Mouse (Mus musculus) large intestine, adult 2 months (tissue): ENCODE data around the gene Dst. TPM values are rescaled to one million over a fixed set of nuclear protein-coding genes. Genes with fewer than 3 reads are reported as not detected.

ENCODE experiments used
- DNase-seq: peaks from one replicate; pipeline ENCODE4 v3.0.0-alpha.2; 2012; ENCODE audit warnings: low read depth, low spot score
- WGBS: fragments of 180-500 bp; shearing (Covaris S2); methylation state at CpG from one replicate; pipeline ENCODE4 v1.1.7; 2018; 5-methylcytosine and 5-hydroxymethylcytosine counted together
- polyA plus RNA-seq: library from polyadenylated mRNA; depleted of rRNA; stranded (reverse); fragments of >200 nt; gene quantifications from 2 replicates; pipeline ENCODE4 v1.2.3, GENCODE M21; 2012

The Dst gene
- polyA plus RNA-seq, 1 experiment = 16.3 TPM

DNA sequence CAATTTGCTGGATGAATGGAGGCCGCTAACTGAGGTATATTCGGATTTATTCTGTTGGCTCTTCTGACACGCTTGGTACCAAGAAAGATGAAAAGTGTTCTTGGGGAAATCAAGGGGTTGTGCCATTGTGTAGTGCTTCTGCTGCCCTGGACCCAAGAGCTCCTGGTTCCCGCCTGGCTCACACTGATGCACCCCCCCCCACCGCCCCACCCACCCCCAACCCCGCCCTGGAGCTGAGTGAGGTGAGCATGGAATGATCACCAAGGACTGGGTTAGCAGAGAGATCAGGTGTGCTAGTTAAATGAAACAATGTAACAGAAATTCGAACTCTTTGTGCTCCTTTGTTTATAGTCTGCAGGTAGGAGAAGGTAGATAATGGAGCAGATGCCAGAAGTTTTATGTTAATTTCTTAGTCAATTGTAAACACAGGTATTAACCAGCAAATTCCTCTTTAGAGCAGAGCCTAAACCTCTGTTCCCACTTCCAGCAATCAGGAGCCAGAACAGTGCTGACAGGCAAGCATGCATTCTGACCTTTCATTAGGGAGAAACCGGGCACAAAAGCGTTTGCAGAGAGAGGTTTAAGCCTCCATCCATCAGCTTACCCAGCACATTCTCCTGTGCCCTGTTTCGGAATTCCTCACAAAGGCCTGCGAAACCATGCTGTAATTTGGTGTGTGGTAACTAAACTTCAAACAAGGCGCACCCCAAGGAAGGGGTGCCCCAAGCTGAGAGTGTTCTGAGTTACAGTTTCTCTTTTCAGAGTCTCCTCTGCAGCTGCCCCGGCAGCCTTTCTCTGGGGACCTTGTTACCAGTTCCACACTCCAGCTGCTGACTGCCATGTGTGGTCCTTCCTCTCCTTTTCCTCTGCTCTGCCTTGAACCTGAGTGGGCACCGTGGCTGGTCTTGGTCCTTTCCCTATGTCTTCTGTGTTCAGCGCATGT lies 166.5 kb downstream of the Dst start:
- DNase-seq = no peak
- WGBS = 48% methylated on average over 15 of the region's 15 CpGs

DNA sequence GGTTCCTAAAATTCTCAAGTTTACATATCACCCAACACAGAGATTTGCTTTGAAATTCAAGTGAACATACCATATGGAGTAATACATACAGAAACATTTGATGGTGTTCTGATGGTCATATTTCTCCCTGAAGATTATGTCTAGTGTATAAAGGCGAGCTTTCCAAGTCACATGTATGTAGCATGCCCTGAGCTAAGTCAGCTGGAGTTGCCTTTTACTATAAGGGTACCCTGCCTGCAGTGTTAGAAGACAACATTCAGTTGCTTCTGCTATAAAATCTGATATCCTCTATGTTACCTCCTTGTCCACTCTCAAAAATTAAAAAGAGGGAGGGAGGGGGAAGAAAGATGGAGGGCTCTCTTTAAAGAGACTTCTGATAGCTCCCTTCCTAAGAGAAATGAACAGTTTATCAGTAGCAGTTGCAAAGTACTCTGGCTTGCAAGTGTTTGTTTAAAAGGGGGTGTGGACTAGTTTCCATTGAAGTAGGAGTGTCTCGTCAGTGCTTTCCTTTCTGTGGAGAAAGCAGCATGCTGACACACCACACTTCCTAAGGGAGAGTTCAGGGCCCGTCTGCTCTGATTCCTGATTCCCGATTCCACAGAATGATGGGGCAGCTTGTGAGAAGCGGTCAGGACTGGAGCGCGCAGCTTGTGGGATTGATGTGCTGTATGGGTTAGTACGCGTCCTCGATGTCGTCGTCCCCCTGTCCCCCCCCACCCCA lies 168.8 kb downstream of the Dst start:
- 18% methylated on average over 12 of the region's 12 CpGs for WGBS
- no peak for DNase-seq

DNA sequence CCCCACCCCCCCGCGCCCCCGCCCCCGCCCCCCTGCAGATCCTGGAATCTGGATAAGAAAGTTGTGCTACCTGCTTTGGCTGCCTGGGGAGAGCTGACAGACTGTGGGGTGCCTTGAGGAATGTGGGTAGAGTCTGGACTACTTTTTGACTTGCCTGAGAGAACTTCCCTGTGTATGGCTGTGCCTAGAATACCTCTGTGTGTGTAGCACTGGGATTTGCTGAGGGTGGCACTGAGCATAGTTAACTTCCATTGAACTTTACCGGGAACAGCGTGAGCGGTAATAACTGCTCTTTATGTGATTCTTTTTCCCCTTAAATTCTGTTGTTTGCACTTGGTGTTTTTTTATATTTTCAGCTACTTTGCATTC lies 169.4 kb downstream of the Dst start:
- 16% methylated on average over 7 of the region's 7 CpGs for WGBS
- no peak for DNase-seq

DNA sequence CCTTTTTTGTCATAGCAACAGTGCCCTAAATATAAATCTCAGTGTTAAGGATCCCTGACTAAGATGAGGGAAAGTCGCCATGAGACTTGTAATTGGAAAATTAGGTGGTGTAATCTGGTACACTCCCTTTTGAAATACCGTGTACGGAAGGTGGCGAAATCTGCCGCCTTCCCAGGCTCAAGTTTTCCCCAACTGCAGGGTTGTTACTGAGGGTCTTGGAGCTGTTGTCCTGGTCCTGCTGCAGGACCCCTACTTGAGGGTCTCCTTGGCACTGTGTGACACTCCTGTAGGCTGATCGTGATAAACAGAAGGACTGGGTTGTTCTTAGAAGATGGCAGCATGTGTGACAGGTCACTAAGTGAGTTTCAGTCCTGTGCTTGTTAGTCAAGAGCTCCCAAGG lies 169.9 kb downstream of the Dst start:
- DNase-seq = no peak
- WGBS = 80% methylated on average over 6 of the region's 6 CpGs

DNA sequence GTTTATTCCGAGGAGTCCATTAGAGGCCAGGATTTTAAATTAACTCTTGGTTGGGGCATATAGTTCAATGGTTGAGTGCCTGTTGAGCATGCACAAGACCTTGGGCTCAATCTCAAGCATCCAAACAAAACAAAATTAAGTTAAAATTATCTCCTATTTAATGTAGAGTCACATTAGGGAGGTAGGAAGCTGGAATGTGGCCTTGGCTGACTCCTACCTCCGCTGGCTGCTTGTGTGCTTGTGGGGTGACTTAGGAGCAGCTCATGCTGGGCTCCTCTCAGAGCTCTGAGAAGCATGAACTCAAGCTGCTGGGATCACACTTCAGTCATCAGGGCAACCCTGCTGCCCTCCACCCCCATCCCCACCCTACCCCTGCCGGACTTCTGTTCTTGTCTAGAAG lies 181.0 kb downstream of the Dst start:
- WGBS = 87% methylated on average over 3 of the region's 3 CpGs
- DNase-seq = no peak

DNA sequence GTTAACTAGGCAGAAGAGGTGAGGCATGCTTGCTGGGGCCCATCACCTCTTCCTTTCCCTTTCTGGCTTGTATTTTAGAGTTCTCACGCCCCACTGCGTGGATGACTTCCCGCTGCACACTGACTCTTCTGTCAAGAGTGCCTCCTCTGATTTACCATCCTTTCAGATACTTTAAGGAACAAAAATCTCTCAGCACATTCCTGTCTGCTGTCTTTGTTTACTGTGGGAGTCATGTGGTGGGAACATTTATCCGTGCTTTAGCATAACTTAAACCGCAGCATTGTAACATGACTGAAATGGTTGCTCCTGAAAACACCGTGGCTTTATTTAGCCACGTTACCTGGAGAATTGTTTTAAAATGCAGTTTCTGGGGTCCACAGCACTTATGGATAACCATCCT lies 182.7 kb downstream of the Dst start:
- DNase-seq = no peak
- WGBS = 60% methylated on average over 7 of the region's 7 CpGs

DNA sequence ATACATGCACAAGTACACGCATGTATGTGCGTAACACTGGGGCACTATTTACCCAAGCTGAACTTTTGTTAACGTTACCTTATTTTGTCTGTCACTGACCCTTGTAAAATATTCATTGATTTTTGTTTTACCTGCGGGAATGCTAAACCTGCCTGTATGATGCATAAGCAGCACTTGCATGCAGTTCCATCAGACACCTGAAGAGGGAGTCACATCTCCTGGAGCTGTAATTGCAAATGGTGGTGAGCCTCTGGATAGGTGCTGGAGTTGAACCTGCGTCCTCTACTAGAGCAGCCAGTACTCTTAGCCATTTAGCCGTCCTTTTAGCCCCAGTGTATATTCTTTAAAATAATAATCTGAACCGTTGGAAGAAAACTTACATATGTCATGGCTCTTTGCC lies 185.6 kb downstream of the Dst start:
- DNase-seq = no peak
- WGBS = 90% methylated on average over 7 of the region's 7 CpGs

DNA sequence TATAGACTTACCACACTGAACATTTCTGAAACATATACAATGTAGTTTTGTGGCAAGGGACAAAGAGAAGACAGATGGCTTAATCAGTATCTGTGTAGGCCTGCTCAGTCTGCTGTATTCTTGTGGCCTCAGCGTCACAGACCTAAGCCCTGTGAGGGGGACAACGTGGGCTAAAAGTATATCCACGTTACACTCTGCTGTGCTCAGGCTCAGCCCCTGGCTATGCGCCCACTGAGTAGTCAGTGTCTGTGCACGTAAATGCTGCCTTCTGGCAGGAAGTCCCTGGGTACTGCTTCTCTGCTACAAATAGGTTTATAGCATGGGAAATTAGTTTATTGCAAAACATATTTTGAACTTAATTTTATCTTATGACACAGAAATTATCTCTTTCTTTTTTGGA lies 186.3 kb downstream of the Dst start:
- 47% methylated on average over 5 of the region's 5 CpGs for WGBS
- no peak for DNase-seq

DNA sequence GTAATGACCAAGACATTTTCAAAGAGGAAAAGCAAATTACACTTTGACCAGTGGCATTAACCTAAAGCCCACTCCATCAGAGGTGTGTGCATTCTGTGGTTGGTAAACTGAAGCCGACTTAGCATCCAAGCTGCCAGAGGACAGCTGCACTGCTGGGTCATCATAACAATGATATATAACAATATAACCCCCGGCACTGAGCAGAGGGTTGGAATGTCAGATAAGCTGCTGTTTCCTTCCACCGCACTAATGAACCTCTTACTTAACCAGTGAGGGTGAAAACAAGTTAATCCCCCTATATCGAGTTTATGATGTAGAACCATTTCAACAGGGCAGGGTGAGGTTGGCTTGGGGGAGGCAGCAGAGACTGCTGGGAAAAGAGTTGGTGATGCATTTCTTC lies 187.1 kb downstream of the Dst start:
- no peak for DNase-seq
- WGBS = 30% methylated on average over 4 of the region's 4 CpGs

DNA sequence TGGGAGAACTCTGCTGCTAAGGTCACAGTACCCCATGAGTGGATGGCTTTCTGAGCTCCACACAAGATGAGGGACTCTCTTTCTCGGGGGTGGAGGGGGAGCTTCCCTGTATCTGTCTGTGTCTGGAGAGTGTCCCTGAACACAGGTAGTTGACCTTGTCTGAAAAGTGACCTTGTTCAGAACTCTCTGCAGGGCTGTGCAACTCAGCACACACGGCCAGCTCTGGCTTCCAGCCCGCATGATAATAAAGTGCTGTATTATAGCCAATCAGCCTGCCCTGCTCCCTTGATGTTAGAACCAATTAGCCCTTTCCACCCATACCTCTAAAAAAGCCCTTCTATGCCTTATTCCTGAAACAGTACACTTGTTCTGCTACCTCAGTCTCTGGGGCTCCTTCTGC lies 188.9 kb downstream of the Dst start:
- no peak for DNase-seq
- WGBS = 32% methylated on average over 3 of the region's 3 CpGs

DNA sequence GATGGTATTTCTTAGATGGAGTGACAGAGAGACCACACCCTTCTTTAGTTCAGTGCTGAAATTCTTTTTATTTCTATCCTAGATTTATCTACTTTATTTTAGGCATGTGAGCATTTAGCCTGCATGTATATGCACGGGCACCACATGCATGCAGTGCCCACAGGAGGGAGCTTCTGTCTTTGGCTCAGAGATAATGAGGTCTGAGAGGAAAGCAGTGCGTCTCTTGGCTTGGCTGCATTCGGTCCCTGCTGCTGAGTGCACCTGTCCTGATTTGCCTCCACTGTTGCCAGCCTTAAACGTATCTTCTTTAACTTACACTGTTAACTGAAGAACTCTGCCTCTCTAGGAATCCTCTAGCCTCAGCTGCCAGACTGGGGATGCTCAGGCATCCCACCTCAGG lies 189.6 kb downstream of the Dst start:
- DNase-seq = no peak
- WGBS = 68% methylated on average over 4 of the region's 4 CpGs

DNA sequence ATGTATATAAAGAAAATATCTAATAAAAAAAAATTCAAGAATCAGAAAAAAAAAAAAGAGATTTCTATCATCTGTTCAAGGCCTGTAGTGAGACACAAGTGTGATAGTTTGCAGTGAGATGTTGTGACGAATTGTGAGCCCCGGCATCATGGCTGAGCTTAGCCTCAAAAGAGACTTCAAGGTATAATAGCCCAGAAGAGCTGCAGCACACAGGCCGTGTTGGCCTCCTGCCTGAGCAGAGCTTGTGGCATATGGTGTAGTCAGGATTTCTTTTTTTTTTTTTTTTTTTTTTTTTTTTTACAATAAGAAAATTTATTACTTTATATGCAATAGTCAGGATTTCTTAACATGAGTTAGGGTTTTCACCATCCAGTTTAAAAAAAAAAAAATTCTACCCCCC lies 191.4 kb downstream of the Dst start:
- 91% methylated on average over 3 of the region's 3 CpGs for WGBS
- no peak for DNase-seq

DNA sequence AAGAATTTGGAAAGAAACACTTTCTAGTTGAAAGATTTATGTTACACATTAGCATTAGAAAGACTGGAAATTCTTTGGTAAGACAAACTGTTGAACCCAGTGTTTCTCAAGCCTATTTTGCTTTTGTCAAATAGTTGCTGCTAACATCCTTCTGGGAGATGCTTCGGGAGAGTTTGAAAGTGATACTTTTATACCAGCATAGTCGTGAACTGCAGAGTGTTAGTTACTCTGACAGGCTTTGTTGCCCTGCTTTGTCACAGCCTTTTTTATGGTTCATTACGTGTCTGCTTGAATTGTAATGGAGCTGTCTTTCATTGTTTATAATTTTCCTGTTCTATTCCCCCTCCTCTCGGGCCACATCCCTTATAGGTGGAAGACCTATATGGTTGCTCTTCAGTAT lies 192.4 kb downstream of the Dst start:
- 64% methylated on average over 4 of the region's 4 CpGs for WGBS
- DNase-seq = no peak

DNA sequence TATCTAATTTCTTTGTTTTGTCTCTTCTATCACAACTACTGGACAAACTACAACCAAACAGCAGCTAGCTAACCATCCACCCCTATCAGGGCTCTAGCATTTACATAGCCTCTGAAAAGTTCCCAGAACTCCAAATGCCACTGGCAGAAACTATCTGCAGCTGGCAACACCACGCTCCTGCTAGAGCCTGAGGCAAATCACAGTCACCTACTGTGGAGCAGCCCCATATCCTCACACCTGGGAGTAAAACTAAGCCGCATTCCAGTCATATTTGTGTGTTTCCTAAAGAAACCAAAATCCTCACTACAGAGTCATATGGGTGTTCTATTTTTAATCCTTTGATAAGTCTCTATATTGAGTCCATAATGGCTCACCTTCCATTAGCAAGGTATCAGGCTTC lies 194.6 kb downstream of the Dst start:
- no peak for DNase-seq
- WGBS = 96% methylated on average over 2 of the region's 2 CpGs

DNA sequence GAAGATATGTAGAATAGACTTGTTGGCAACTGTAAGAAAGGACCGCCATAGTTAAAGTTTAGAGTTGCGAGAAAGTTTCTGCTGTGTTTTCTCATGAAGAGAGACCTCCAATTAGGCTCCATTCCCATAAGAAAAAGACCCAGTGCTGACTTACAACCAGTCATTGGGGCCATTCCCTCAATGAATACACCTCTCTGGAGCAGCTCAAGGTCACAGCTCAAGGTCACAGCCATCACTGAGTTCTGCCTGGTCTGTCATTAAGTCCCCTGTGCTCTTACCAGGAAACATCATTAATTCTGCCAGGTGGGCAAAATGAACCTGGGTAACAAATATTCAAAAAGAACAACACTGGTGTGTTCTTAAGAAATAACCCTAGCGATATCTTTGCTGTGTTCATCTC lies 195.2 kb downstream of the Dst start:
- WGBS = 77% methylated on average over 3 of the region's 3 CpGs
- no peak for DNase-seq

DNA sequence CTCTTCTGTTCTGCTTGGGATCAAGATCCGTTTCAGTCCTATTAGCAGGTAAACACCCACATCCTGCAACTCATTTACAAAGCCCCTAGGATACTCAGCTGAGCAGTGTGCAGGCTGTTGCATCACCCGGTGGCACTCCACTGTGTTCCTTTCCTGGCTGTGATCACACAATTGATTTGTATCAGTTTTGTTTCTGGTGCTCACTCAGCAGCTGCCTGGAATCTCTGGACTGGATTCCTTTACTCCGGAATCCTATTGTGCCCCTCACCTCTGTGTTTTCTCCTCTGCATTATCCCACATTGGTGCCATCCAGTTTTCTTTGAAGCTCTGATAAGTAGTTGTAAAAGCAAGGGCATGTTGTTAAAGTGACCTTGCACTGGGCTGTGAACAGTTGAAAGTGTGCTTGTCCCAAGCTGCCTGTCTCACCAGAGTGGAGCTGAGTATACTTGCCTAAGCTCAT lies 195.7 kb downstream of the Dst start:
- no peak for DNase-seq
- WGBS = 11% methylated on average over 3 of the region's 3 CpGs

DNA sequence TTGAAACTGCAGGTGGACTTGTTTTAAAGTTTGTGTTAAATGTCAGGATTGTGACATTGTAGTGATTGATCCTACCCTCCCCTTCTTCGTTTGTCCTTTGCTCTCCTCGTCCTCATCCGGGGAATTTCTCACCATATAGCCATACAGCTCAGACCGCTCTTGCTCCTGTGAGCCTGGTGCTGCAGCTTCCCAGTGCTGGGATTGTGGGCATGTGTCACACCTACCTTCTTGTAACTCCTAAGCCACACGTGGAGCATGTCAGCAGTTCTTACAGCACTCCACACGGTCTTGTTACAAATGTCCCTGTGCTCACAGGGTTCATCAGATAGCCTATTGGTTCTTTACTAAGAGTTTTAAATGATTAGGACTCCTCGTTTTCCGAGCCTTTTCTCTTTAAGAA lies 196.8 kb downstream of the Dst start:
- WGBS = 29% methylated on average over 8 of the region's 8 CpGs
- DNase-seq = no peak

DNA sequence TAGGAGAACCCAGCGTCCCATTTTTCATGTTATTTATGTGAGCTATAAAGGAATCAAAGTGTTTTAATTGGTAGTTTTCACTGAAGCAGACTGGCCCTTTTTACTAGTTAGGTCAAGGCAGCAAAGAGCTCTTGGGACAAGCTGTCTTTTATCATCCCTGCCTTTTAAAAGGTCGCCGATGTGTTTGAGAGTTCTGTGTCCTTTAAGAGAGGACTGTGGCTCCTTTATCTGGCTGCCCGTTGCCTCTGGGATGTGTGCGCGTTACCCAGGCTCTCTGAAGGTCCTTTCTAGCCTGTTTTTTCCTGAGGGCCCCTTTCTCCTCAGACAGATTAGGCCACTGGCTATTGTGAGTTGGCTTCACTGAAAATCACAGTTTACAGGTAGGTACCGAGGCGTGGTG lies 198.6 kb downstream of the Dst start:
- WGBS = 78% methylated on average over 8 of the region's 8 CpGs
- DNase-seq = no peak

DNA sequence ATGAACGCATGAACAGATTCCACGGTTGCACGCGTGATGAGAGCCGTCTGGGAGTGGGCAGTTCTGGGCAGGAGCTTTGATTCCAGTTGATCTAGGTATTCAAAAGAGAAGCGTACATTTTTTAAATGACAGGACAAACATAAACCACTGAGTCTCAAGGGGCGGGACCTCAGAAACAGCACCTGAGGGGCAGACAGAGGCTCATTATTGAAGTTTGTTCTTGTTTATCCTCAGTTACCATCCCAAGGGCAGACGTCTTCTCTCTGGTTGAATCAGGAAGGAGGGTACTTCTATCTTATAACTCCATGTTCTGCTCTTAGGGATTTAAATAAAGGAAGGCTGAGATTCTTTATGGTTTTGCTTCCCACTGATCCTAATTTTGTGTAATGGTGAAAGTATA lies 199.1 kb downstream of the Dst start:
- WGBS = 87% methylated on average over 8 of the region's 8 CpGs
- DNase-seq = no peak

DNA sequence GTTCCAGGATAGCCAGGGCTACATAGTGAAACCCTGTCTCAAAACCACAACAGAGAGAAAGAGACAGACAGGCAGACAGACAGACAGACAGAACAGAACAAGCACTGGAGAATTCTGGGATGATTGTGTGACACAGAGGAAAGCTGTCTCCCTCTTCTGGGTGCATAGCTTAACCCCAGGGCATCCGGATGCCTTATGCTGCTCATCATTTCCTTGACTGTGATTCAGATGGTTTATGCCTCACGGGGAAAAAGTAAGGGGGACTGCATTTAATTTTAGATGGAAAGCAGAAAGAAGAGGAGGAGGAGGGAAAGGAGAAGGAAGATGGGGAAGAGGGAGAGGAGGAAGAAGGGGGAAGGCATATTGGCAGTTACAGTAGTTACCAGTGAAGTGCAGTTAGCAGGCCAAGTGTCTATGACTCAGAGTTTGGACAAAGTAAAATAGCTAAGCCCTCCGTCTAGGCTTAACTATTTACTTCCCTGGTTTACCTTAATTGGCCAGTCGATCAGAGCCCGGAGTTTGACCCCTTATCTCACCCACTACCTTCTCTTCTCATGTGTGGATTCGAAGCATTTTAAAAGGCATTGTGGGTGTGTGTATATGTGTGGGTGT lies 201.7 kb downstream of the Dst start:
- WGBS = 45% methylated on average over 6 of the region's 6 CpGs
- no peak for DNase-seq

DNA sequence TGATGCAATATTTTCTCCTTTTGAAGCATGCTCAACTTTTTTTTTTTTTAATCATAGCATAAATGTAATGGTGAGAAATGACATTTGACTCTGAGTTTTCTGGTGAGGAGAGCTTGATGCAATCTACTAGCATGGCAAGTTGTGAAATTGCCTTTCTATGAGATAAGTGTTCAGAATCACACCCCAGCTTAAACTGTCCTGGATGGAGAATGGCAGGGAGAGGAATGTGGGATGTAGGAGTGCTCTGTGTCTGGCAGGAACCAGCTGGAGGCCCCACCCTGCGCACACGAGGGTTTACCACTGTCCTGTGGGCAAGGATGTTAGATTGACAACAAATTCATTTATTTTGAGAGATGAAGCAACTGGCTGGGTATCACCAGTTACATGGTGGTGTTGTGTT lies 202.8 kb downstream of the Dst start:
- DNase-seq = no peak
- 53% methylated on average over 2 of the region's 2 CpGs for WGBS
